Mouse (Mus musculus): ENCODE measurements around the gene Cyp27a1.

The Cyp27a1 gene

GRCm38 (mm10) chr1:74718113-74718512 lies 4.7 kb downstream of the Cyp27a1 start:
- no peak for DNase-seq (ENCODE audit: low read depth, low spot score)

GRCm38 (mm10) chr1:74719281-74719680 lies 5.9 kb downstream of the Cyp27a1 start:
- no peak for DNase-seq (ENCODE audit: low read depth, low spot score)

GRCm38 (mm10) chr1:74721657-74722056 lies 8.3 kb downstream of the Cyp27a1 start:
- DNase-seq (ENCODE audit: low read depth, low spot score): no peak

- DNase-seq (ENCODE audit: low read depth, low spot score): peak; percentile 58
These were observed 10.4 kb downstream of the Cyp27a1 start for GRCm38 (mm10) chr1:74723748-74724147.

GRCm38 (mm10) chr1:74726114-74726513 lies 12.7 kb downstream of the Cyp27a1 start:
- DNase-seq (ENCODE audit: low read depth, low spot score): peak; percentile 66

- peak; percentile 27 for DNase-seq (ENCODE audit: low read depth, low spot score)
These were observed 13.3 kb downstream of the Cyp27a1 start for GRCm38 (mm10) chr1:74726674-74727073.

GRCm38 (mm10) chr1:74728446-74728845 lies 15.1 kb downstream of the Cyp27a1 start:
- no peak for DNase-seq (ENCODE audit: low read depth, low spot score)

- DNase-seq (ENCODE audit: low read depth, low spot score): no peak
These were observed 23.6 kb downstream of the Cyp27a1 start for GRCm38 (mm10) chr1:74736977-74737376.

GRCm38 (mm10) chr1:74737500-74737899 lies 24.1 kb downstream of the Cyp27a1 start:
- DNase-seq (ENCODE audit: low read depth, low spot score): no peak

GRCm38 (mm10) chr1:74740846-74741245 lies 27.5 kb downstream of the Cyp27a1 start:
- DNase-seq (ENCODE audit: low read depth, low spot score): no peak

GRCm38 (mm10) chr1:74747335-74747734 lies 34.0 kb downstream of the Cyp27a1 start:
- no peak for DNase-seq (ENCODE audit: low read depth, low spot score)

GRCm38 (mm10) chr1:74748643-74749271 lies 35.4 kb downstream of the Cyp27a1 start, which contains the start of gene Prkag3:
Prkag3 (minus strand) TSS chr1:74749221.
- DNase-seq (ENCODE audit: low read depth, low spot score): peak; percentile 76

GRCm38 (mm10) chr1:74749301-74749700 lies 35.9 kb downstream of the Cyp27a1 start:
- DNase-seq (ENCODE audit: low read depth, low spot score): no peak

- no peak for DNase-seq (ENCODE audit: low read depth, low spot score)
These were observed 37.3 kb downstream of the Cyp27a1 start for GRCm38 (mm10) chr1:74750683-74751082.

- no peak for DNase-seq (ENCODE audit: low read depth, low spot score)
These were observed 38.8 kb downstream of the Cyp27a1 start for GRCm38 (mm10) chr1:74752150-74752549.

GRCm38 (mm10) chr1:74752833-74753232 lies 39.5 kb downstream of the Cyp27a1 start:
- no peak for DNase-seq (ENCODE audit: low read depth, low spot score)

GRCm38 (mm10) chr1:74753266-74753974 lies 40.0 kb downstream of the Cyp27a1 start:
- no peak for DNase-seq (ENCODE audit: low read depth, low spot score)

GRCm38 (mm10) chr1:74754175-74754785 lies 40.9 kb downstream of the Cyp27a1 start:
- peak; percentile 69 for DNase-seq (ENCODE audit: low read depth, low spot score)

GRCm38 (mm10) chr1:74759773-74760172 lies 46.4 kb downstream of the Cyp27a1 start:
- DNase-seq (ENCODE audit: low read depth, low spot score): peak; percentile 51

GRCm38 (mm10) chr1:74763081-74763480 lies 49.7 kb downstream of the Cyp27a1 start:
- peak; percentile 88 for DNase-seq (ENCODE audit: low read depth, low spot score)

GRCm38 (mm10) chr1:74770727-74771466 lies 57.5 kb downstream of the Cyp27a1 start:
- DNase-seq (ENCODE audit: low read depth, low spot score): no peak

- DNase-seq (ENCODE audit: low read depth, low spot score): no peak
These were observed 58.1 kb downstream of the Cyp27a1 start for GRCm38 (mm10) chr1:74771467-74771844.

GRCm38 (mm10) chr1:74771845-74771930 lies 58.3 kb downstream of the Cyp27a1 start, which contains the start of gene Wnt6:
Wnt6 (plus strand) TSS chr1:74771892.
- no peak for DNase-seq (ENCODE audit: low read depth, low spot score)

Data from A20 (cell line).